In genomic region chr5:53657925-53658324, GRCm38 (mm10) we compare ENCODE assay signal across 9 mouse cellular contexts. TPM values are rescaled to one million over a fixed set of nuclear protein-coding genes. Genes with fewer than 3 reads are reported as not detected.
DNase-seq lines count a peak whose midpoint lies in the region; ATAC-seq lines count a peak whose summit lies in the region.
"Had no signal": no experiment of that assay in that cellular context is flagged by ENCODE, and none has a peak within 500 bp of the region (broad histone marks: within the 10 kb centered on the region; RNA-seq: fewer than 3 reads in every experiment).

No protein-coding gene starts in this region.

- no peak overlapping the region for H3K4me2 ChIP-seq in forebrain, embryonic 15.5 days (replicated peaks)
- no peak overlapping the region for H3K4me2 ChIP-seq in neural tube, embryonic 14.5 days (ENCODE audit: low read depth, low read length)
- H3K4me2 ChIP-seq: limb, embryonic 12.5 days had no signal

- no peaks in the 10 kb centered on the region for H3K27me3 ChIP-seq in forebrain, embryonic 15.5 days
- H3K27me3 ChIP-seq in neural tube, embryonic 14.5 days (ENCODE audit: control insufficient read depth, insufficient read depth, low read length), result no peaks in the 10 kb centered on the region
- H3K27me3 ChIP-seq: limb, embryonic 12.5 days had no signal

- 0 out of 2 replicates have a peak, but pooled peaks cover 4% of the 10 kb centered on the region for H3K36me3 ChIP-seq in forebrain, embryonic 15.5 days
- H3K36me3 ChIP-seq in neural tube, embryonic 14.5 days (ENCODE audit: control insufficient read depth, insufficient read depth, low read length), result peaks cover 9% of the 10 kb centered on the region

- H3K4me1 ChIP-seq in forebrain, embryonic 15.5 days, result no peaks in the 10 kb centered on the region
- no peaks in the 10 kb centered on the region for H3K4me1 ChIP-seq in neural tube, embryonic 14.5 days (ENCODE audit: control insufficient read depth, insufficient read depth, low read length)
- H3K4me1 ChIP-seq: limb, embryonic 12.5 days had no signal

- 79% methylated on average over 6 of the region's 6 CpGs for WGBS in forebrain, embryonic 15.5 days
- 84% methylated on average over 6 of the region's 6 CpGs for WGBS in neural tube, embryonic 14.5 days

- no peak overlapping the region for H3K27ac ChIP-seq in forebrain, embryonic 15.5 days (replicated peaks)
- no peak overlapping the region for H3K27ac ChIP-seq in neural tube, embryonic 14.5 days (ENCODE audit: low read depth, low read length)
- H3K27ac ChIP-seq: limb, embryonic 12.5 days had no signal

- no peak overlapping the region for H3K9ac ChIP-seq in forebrain, embryonic 15.5 days (replicated peaks)
- no peak overlapping the region for H3K9ac ChIP-seq in neural tube, embryonic 14.5 days (replicated peaks; ENCODE audit: low read depth, low read length)
- H3K9ac ChIP-seq: limb, embryonic 12.5 days had no signal

- peak; percentile 73 for ATAC-seq in forebrain, embryonic 15.5 days (replicated peaks)
- peak; percentile 79; the same call in 1 of the 2 replicates for ATAC-seq in neural tube, embryonic 14.5 days (ENCODE audit: low read depth)

- peak; percentile 30 for DNase-seq in heart, postnatal 4 days
- no peak for DNase-seq in heart, adult 8-10 months (ENCODE audit: low spot score)
- peak; percentile 36 for DNase-seq in MN1 (ENCODE audit: low spot score)
- peak; percentile 51 for DNase-seq in kidney, postnatal 14 days
- DNase-seq in thymus, postnatal 10 days (ENCODE audit: low spot score in 2 of 2), result no peak
- DNase-seq in right cerebral cortex, adult 18-20 months, result no peak

- no peaks in the 10 kb centered on the region for H3K9me3 ChIP-seq in forebrain, embryonic 15.5 days
- H3K9me3 ChIP-seq in neural tube, embryonic 14.5 days (ENCODE audit: control insufficient read depth, low read length), result no peaks in the 10 kb centered on the region
- H3K9me3 ChIP-seq: limb, embryonic 12.5 days had no signal

- H3K4me3 ChIP-seq in forebrain, embryonic 15.5 days, result no peak overlapping the region
- H3K4me3 ChIP-seq in neural tube, embryonic 14.5 days (ENCODE audit: low read depth, low read length), result no peak overlapping the region
- H3K4me3 ChIP-seq: limb, embryonic 12.5 days had no signal

RNA-seq across cellular contexts. Expression of gene Cckar, which starts 49.6 kb away (rescaled TPM):
- total RNA-seq in heart, postnatal 4 days (2021), result under 1 TPM in 1 of 2 experiments, not detected in 1; 0.11 TPM
- total RNA-seq in heart, adult 8-10 months (2022), result not detected
- polyA plus RNA-seq in forebrain, embryonic 15.5 days (2015; fragmentation: Nextera tagmentation; extraction: Ambion mirVana), result 0.69 and 1.00 TPM in 2 replicates
- polyA plus RNA-seq in neural tube, embryonic 14.5 days (2014; fragmentation: Nextera tagmentation; extraction: Ambion mirVana), result 0.42 and 1.1 TPM in 2 replicates
- polyA plus RNA-seq: limb, embryonic 12.5 days had no signal

Comparison
In these comparisons a context has a peak if more than half of its experiments do, and no peak if none do; other contexts are left out.
1. DNase-seq: peak in heart, postnatal 4 days (single experiment), MN1 (single experiment) and kidney, postnatal 14 days (single experiment); none in heart, adult 8-10 months (single experiment), thymus, postnatal 10 days (0 of 2) and right cerebral cortex, adult 18-20 months (single experiment).